Mouse (Mus musculus) liver, embryonic 16.5 days (tissue): ENCODE results near the gene Otulinl. TPM values are rescaled to one million over a fixed set of nuclear protein-coding genes. Genes with fewer than 3 reads are reported as not detected.

Experiments
- ATAC-seq: fragments of 200-750 bp; cut with Nextera tagmentation; 2 replicates; pipeline ENCODE4 v1.8.0; 2017; ENCODE audit warnings: low read depth, mild to moderate bottlenecking, moderate number of reproducible peaks, moderate library complexity
- H3K27ac ChIP-seq: fragments of 300-500 bp; sonication (generic); 2 replicates; pipeline ENCODE4 v1.5.1; 2014; ENCODE audit warnings: mild to moderate bottlenecking, low read length
- H3K27me3 ChIP-seq: fragments of 300-500 bp; sonication (generic); 2 replicates; pipeline ENCODE4 v1.6.1; 2014; ENCODE audit warnings: low read depth, low read length, mixed read lengths; ENCODE audit not compliant: control insufficient read depth, insufficient read depth
- H3K36me3 ChIP-seq: fragments of 300-500 bp; sonication (generic); 2 replicates; pipeline ENCODE4 v1.6.1; 2014; ENCODE audit warnings: mild to moderate bottlenecking; ENCODE audit not compliant: control insufficient read depth, insufficient read depth
- H3K4me1 ChIP-seq: fragments of 300-500 bp; sonication (generic); 2 replicates; pipeline ENCODE4 v1.6.1; 2014; ENCODE audit warnings: low read depth, low read length, mixed read lengths; ENCODE audit not compliant: control insufficient read depth
- H3K4me2 ChIP-seq: fragments of 300-500 bp; sonication (generic); 2 replicates; pipeline ENCODE4 v1.6.1; 2014; ENCODE audit warnings: low read depth, low read length, mixed read lengths
- H3K4me3 ChIP-seq: fragments of 300-500 bp; sonication (generic); 2 replicates; pipeline ENCODE4 v1.5.1; 2014; ENCODE audit warnings: low read depth, mild to moderate bottlenecking, low read length
- H3K9ac ChIP-seq: fragments of 300-500 bp; sonication (generic); 2 replicates; pipeline ENCODE4 v1.6.1; 2014; ENCODE audit warnings: low read depth, low read length
- H3K9me3 ChIP-seq: fragments of 300-500 bp; sonication (generic); replicated peaks from 2 replicates; pipeline ENCODE4 v1.6.1; 2016; ENCODE audit warnings: low read length; ENCODE audit not compliant: control insufficient read depth
- WGBS: fragments of 180-500 bp; shearing (Covaris S2); extraction: QIAGEN DNeasy Blood & Tissue Kit; methylation state at CpG from one replicate; pipeline ENCODE4 v1.1.7; 2014; ENCODE audit not compliant: insufficient replicate concordance; 5-methylcytosine and 5-hydroxymethylcytosine counted together
- polyA plus RNA-seq: library from polyadenylated mRNA; unstranded; fragments of >200 nt; fragmentation: Nextera tagmentation; extraction: Ambion mirVana; gene quantifications from 2 replicates; pipeline ENCODE4 v1.2.1, GENCODE M21; 2015

The Otulinl gene
- polyA plus RNA-seq, 1 experiment from 2014 or later = 9.5 TPM

DNA sequence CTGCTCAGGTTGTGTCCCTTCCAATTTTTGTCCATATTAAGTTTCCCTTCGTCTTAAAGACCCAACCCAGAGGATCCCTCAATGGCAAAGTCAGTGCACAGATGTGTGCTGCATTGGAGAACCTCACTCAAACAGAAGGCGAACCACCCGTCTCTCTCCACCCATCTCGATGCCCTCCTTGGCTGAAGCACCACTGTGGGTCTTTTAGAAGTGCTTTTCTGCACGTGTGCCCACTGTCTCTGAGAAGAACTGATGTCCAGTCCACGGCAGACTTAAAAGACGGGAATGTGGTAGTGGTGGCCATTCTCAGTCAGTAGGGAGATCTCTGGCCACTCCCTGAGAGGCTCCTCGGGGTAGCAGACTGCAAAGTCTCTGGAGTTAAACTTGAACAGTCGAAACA, 24.8 kb downstream of the Otulinl start:
- ATAC-seq = no peak

DNA sequence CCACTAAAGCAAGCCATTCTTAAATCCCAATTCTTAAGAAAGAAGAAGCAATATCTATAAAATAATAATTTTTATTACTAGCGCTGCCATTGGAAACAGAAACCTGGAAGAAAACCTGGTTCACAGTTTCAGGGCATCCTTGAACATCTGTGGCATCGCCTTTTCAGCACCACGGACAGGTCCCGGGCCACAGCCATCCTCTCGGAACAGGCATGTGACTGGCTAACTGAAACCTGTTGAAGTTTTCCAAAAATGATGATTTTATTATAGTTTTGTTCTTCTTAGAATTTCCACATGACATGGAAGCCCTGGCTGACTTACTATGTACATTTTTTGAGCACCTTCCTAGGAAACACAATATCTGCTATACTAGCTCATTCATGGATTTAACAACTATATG, 26.4 kb downstream of the Otulinl start:
- H3K9me3 ChIP-seq = 0 out of 2 replicates have a peak, but pooled peaks cover 2% of the 10 kb centered on the region
- no peak overlapping the region for H3K4me2 ChIP-seq
- no peak overlapping the region for H3K27ac ChIP-seq
- ATAC-seq = no peak
- no peak overlapping the region for H3K9ac ChIP-seq
- no peaks in the 10 kb centered on the region for H3K4me1 ChIP-seq
- H3K4me3 ChIP-seq = no peak overlapping the region
- H3K36me3 ChIP-seq = no peaks in the 10 kb centered on the region
- H3K27me3 ChIP-seq = no peaks in the 10 kb centered on the region
- WGBS = 22% methylated on average over 5 of the region's 5 CpGs

More for the DNA sequence above, 24.8 kb downstream of the Otulinl start:
- no peak overlapping the region for H3K4me2 ChIP-seq
- WGBS = 65% methylated on average over 9 of the region's 9 CpGs
- H3K36me3 ChIP-seq = no peaks in the 10 kb centered on the region
- 0 out of 2 replicates have a peak, but pooled peaks cover 2% of the 10 kb centered on the region for H3K9me3 ChIP-seq
- H3K27me3 ChIP-seq = no peaks in the 10 kb centered on the region
- no peaks in the 10 kb centered on the region for H3K4me1 ChIP-seq
- H3K9ac ChIP-seq = no peak overlapping the region
- no peak overlapping the region for H3K4me3 ChIP-seq
- no peak overlapping the region for H3K27ac ChIP-seq

DNA sequence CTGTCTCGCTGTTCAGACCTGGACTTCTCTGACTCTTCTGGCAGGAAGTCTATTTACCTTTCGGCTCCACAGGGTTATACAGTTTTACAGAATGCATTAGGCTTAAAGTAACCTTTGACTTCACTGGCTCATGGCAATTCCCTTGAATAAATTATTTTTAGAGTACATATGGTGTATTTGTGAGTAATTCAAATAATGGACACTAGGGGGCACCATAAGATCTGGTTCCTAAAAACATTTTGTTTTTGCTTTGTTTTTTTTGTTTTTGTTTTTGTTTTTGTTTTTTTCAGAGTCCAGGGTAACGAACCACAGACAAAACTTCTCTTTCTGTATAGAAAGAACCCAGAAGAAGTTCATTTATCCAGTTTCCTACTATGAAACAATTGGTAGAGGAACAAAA, 33.7 kb downstream of the Otulinl start:
- 37% methylated on average over 3 of the region's 3 CpGs for WGBS
- Histone ChIP-seq H3K27me3 (no peaks in the 10 kb centered on the region), H3K9ac (no peak overlapping the region), H3K9me3 (no peaks in the 10 kb centered on the region), H3K36me3 (no peaks in the 10 kb centered on the region), H3K27ac (no peak overlapping the region), H3K4me2 (no peak overlapping the region), H3K4me1 (no peaks in the 10 kb centered on the region), H3K4me3 (no peak overlapping the region)
- no peak for ATAC-seq

DNA sequence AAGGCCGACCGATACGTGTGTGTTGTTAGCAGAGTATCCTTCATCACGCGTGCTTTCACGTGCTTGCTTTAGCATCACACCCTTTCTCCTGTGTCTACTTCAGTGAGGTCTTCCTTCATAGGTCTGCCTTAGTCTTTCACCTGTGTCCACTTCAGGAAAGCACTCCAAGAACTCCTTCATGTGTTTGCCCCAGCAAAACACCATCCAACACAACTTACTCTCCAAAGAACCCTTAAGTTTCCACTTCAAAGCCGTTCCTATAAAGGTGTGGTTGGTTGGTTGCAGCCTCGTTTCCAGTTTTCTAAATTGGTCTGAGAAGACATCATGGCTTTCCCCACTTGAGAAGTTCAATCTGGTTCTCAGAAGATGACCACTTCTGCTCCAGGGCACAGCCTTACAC, 34.7 kb downstream of the Otulinl start:
- 78% methylated on average over 8 of the region's 8 CpGs for WGBS
- no peaks in the 10 kb centered on the region for H3K36me3 ChIP-seq
- H3K27me3 ChIP-seq = no peaks in the 10 kb centered on the region
- H3K4me3 ChIP-seq = no peak overlapping the region
- no peak overlapping the region for H3K4me2 ChIP-seq
- ATAC-seq = no peak
- no peaks in the 10 kb centered on the region for H3K9me3 ChIP-seq
- H3K27ac ChIP-seq = no peak overlapping the region
- H3K4me1 ChIP-seq = no peaks in the 10 kb centered on the region
- no peak overlapping the region for H3K9ac ChIP-seq

DNA sequence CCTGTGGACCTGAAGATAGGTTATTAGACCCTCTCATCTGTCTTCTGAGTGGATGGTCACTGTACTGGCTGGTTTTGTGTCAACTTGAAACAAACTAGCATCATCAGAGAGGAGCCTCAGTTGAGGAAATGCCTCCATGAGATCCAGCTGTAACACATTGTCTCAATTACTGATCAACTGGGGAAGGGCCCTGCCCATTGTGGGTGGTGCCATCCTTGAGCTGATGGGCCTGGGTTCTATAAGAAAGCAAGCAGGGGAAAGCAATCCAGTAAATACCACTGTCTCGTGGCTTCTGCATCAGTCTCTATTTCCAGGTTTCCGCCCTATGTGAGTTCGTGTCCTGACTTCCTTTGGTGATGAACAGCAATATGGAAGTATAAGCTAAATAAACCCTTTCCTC, 36.1 kb downstream of the Otulinl start:
- Histone ChIP-seq H3K9ac (no peak overlapping the region), H3K27me3 (no peaks in the 10 kb centered on the region), H3K36me3 (no peaks in the 10 kb centered on the region), H3K27ac (no peak overlapping the region), H3K4me3 (no peak overlapping the region), H3K4me2 (no peak overlapping the region), H3K9me3 (no peaks in the 10 kb centered on the region), H3K4me1 (no peaks in the 10 kb centered on the region)
- ATAC-seq = no peak
- 44% methylated on average over 3 of the region's 3 CpGs for WGBS

GRCm38 (mm10) chr15:27642895-27643294, 38.5 kb downstream of the Otulinl start:
- H3K9me3 ChIP-seq = no peaks in the 10 kb centered on the region
- no peaks in the 10 kb centered on the region for H3K36me3 ChIP-seq
- no peak overlapping the region for H3K9ac ChIP-seq
- 55% methylated on average over 3 of the region's 3 CpGs for WGBS
- no peak for ATAC-seq
- no peak overlapping the region for H3K4me3 ChIP-seq
- no peaks in the 10 kb centered on the region for H3K4me1 ChIP-seq
- H3K27ac ChIP-seq = no peak overlapping the region
- H3K4me2 ChIP-seq = no peak overlapping the region
- H3K27me3 ChIP-seq = no peaks in the 10 kb centered on the region

- ATAC-seq = no peak
- Histone ChIP-seq H3K36me3 (no peaks in the 10 kb centered on the region), H3K4me1 (no peaks in the 10 kb centered on the region), H3K4me2 (no peak overlapping the region), H3K4me3 (no peak overlapping the region), H3K9ac (no peak overlapping the region), H3K9me3 (no peaks in the 10 kb centered on the region), H3K27ac (no peak overlapping the region), H3K27me3 (no peaks in the 10 kb centered on the region)
- 36% methylated on average over 12 of the region's 12 CpGs for WGBS
These were observed 40.2 kb downstream of the Otulinl start for GRCm38 (mm10) chr15:27641171-27641570.

GRCm38 (mm10) chr15:27633941-27634900, 47.2 kb downstream of the Otulinl start:
- no peak for ATAC-seq
- H3K27ac ChIP-seq = no peak overlapping the region
- WGBS = 60% methylated on average over 8 of the region's 8 CpGs
- H3K36me3 ChIP-seq = no peaks in the 10 kb centered on the region
- H3K4me3 ChIP-seq = no peak overlapping the region
- no peak overlapping the region for H3K4me2 ChIP-seq
- H3K9me3 ChIP-seq = no peaks in the 10 kb centered on the region
- peaks cover 7% of the 10 kb centered on the region for H3K4me1 ChIP-seq
- no peak overlapping the region for H3K9ac ChIP-seq
- H3K27me3 ChIP-seq = no peaks in the 10 kb centered on the region

DNA sequence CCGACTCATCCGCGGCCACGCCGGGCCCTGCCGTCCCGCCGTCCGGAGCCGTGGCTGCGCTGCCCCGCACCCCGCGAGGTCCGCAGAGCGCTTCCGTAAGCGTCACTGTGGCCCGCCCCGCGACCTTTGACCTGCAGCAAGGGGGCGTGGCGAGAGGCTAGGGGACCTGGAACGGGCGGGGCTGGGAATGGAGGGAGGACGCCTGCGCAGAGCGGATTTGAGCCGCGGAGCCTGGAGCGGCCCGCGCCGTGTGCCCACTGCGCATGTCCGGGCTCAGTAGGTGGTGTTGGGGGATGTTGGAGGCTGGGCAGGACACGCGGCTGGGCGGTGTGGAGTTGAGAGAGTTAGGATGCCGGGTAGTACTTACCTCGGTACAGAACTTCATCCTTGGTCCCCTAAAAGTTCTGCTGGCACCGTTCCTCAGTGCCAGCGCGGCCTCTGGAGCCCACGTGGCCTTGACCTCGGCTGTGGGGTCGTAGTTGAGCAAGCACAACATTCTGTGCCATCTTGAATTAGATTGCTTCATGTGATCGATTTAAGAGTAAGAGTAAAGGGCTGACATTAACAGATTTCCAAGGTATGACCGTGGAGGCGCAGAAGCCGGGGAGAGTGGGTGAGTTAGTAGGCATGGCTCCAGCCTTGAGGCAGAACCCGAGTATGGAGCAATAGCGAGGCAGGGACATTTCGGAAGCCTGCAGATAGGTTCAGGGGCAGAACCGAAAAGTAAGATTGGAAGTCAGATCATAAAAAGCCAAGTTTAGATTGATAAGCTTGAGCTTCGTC, 50.6 kb downstream of the Otulinl start, which contains the start of gene Otulin:
TSS of gene Otulin (minus strand) at position 93 of the 783 bp plus-strand sequence.
- Histone ChIP-seq H3K9me3 (no peaks in the 10 kb centered on the region), H3K9ac (peak within 1 kb of the TSS; percentile 88), H3K27ac (peak within 1 kb of the TSS; percentile 66), H3K4me1 (peaks cover 30% of the 10 kb centered on the region), H3K4me3 (peak within 1 kb of the TSS; percentile 93), H3K27me3 (no peaks in the 10 kb centered on the region), H3K4me2 (peak within 1 kb of the TSS; percentile 81), H3K36me3 (0 out of 2 replicates have a peak, but pooled peaks cover 3% of the 10 kb centered on the region)
- peak; percentile 97 for ATAC-seq
- 7% methylated on average over 56 of the region's 56 CpGs for WGBS
